Mouse (Mus musculus) hindlimb bud, embryonic 11.5 days (tissue): Measurements from ENCODE around the gene Tmem8b.

Experiments
- DNase-seq: peaks from one replicate; pipeline ENCODE4 v3.0.0-alpha.2; 2012; ENCODE audit warnings: low read depth, low spot score; ENCODE audit errors: extremely low spot score

Tmem8b gene

GRCm38 (mm10) chr4:43656339-43657109 lies 12.2 kb upstream of the Tmem8b start, which contains the start of gene Hint2:
Hint2 (minus strand) TSS chr4:43656466.
- peak; percentile 98 for DNase-seq

GRCm38 (mm10) chr4:43657146-43657545 lies 11.6 kb upstream of the Tmem8b start:
- DNase-seq, result no peak

- no peak for DNase-seq
Measured at GRCm38 (mm10) chr4:43666412-43666811, 2.4 kb upstream of the Tmem8b start.

- DNase-seq, result no peak
Measured at GRCm38 (mm10) chr4:43669428-43669794, 640 bp downstream of the Tmem8b start.

- peak; percentile 80 for DNase-seq
Measured at GRCm38 (mm10) chr4:43672070-43672469, 3.3 kb downstream of the Tmem8b start.

GRCm38 (mm10) chr4:43673703-43674102 lies 4.9 kb downstream of the Tmem8b start:
- DNase-seq, result no peak

- no peak for DNase-seq
Measured at GRCm38 (mm10) chr4:43674974-43675373, 6.2 kb downstream of the Tmem8b start.

- DNase-seq, result no peak
Measured at GRCm38 (mm10) chr4:43675608-43676007, 6.8 kb downstream of the Tmem8b start.

- DNase-seq, result no peak
Measured at GRCm38 (mm10) chr4:43678541-43678940, 9.8 kb downstream of the Tmem8b start.

GRCm38 (mm10) chr4:43679416-43680043 lies 10.8 kb downstream of the Tmem8b start:
- DNase-seq, result no peak

GRCm38 (mm10) chr4:43690021-43690420 lies 21.2 kb downstream of the Tmem8b start:
- no peak for DNase-seq

- no peak for DNase-seq
Measured at GRCm38 (mm10) chr4:43691026-43691425, 22.3 kb downstream of the Tmem8b start.

- no peak for DNase-seq
Measured at GRCm38 (mm10) chr4:43693806-43694241, 25.1 kb downstream of the Tmem8b start.

- no peak for DNase-seq
Measured at GRCm38 (mm10) chr4:43694439-43695248, 25.9 kb downstream of the Tmem8b start.

- DNase-seq, result no peak
Measured at GRCm38 (mm10) chr4:43695249-43695671, 26.5 kb downstream of the Tmem8b start.

- DNase-seq, result no peak
Measured at GRCm38 (mm10) chr4:43696561-43696960, 27.8 kb downstream of the Tmem8b start.

- no peak for DNase-seq
Measured at GRCm38 (mm10) chr4:43700707-43701106, 31.9 kb downstream of the Tmem8b start, which contains the start of gene Olfr70. Olfr70 (minus strand) TSS chr4:43700807.

GRCm38 (mm10) chr4:43703439-43703838 lies 34.7 kb downstream of the Tmem8b start:
- DNase-seq, result no peak

GRCm38 (mm10) chr4:43703851-43704250 lies 35.1 kb downstream of the Tmem8b start:
- DNase-seq, result no peak

- DNase-seq, result no peak
Measured at GRCm38 (mm10) chr4:43705991-43706390, 37.2 kb downstream of the Tmem8b start.

- DNase-seq, result no peak
Measured at GRCm38 (mm10) chr4:43709869-43710268, 41.1 kb downstream of the Tmem8b start, which contains the start of gene Olfr71. Olfr71 (minus strand) TSS chr4:43710255.
